Mouse (Mus musculus) spleen, embryonic (tissue): ENCODE measurements around the gene P2ry6.

Experiments used
- CTCF ChIA-PET: fragments of 350-600 bp; sonication (Branson Sonifier 250); formaldehyde crosslinking; loops from one replicate; lab custom pipeline; 2022; lab: Charles Lee

P2ry6 gene

DNA sequence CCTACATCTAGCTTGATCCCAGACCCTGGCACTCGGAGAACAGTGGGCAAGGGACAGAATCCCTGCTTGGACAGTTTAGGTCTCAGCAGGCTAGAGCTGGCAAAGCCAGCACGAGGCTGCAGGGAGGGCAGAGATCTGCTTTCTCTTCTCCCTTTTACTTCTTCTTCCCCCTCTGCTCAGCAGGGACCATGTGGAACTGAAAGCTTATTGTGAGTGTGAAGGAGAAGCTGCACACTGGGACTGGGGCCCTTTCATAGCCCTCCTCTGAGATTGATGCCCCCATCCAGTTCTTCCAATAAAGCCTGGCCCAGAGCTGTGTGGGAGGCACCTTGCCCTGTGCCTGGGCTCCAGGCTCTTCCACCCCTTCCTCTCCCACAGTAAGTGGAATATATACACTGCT is 30.1 kb downstream of the P2ry6 start:
- CTCF ChIA-PET = no interaction called here

DNA sequence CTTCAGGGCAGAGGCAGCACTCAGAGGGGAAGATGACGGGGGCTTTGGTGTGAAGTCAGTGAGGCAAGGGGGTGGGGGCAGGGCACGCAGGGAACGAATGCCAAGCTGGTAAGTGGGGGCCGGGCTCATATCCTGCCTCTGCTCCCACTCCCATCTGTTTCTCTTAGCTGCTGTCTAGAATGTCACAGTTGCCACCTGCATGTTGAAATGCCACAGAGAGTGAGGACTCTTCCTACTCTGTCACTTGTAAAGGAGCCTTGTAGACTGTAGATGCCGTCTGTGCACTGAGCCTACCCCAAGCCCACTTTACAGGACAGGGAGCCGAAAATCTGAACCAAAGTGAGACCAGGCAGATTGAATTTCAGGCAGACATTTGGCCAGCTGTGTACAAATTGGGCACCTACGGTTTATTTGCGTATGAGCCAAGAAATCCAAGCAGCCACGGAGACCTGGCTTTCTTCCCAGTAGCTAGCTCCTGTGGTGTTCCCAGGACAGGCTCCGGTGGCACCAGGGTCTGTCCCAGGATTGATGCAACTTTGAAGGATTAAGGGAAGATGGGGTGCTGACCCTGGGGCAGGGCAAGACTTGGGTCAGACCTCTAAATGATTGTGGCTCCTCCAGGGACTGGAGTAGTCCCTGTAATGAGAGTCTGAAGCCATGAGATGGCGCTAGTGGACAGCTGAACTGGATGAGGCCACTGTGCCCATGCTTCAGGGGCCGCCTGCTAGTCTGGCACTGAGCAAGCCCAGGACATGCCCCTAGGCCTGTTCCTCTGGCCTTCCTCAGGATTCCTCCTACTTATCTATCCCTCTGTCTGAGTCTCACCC is 31.4 kb downstream of the P2ry6 start:
- CTCF ChIA-PET = no interaction called here

DNA sequence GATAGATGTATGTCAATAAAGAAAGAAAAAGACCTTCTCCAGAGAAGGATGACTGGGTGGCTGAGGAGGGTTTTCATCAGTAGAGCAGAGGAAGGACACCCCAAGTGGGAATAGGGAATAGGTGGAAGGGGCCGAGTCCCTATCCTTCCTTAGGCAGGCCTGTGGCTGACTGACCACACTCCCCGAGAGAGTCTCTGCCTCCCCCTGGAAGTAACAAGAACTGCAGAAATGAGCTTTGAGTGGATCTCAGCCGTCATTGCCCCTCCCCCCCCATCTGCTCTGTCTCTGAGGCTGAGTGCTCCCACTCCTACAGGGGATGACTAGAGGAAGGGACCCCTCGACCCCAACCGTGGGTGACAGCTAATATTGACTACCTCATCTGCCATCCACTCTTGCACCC is 33.3 kb downstream of the P2ry6 start:
- CTCF ChIA-PET = interaction anchor here (0.6 kb wide), 1 partner anchor 152 kb away, joined by 12 read pairs; the partner anchor contains the start of gene Fchsd2

DNA sequence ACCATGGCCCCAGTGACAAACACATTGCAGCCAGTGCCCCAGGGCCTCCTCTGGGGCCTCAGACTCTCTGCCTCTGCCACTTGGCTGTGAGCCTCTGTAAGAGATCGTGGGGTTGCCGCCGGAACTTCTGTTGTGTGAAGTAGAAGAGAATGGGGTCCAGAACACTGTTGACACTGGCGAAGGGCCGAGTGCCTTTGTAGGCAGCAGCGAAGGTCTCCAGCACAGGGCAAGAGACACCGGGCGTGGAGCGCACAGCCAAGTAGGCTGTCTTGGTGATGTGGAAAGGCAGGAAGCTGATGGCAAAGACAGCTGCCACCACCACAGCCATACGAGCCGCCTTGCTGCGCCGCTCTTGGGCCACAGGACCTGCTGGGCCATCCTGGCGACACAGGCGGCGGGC is 36.3 kb downstream of the P2ry6 start:
- CTCF ChIA-PET = no interaction called here

DNA sequence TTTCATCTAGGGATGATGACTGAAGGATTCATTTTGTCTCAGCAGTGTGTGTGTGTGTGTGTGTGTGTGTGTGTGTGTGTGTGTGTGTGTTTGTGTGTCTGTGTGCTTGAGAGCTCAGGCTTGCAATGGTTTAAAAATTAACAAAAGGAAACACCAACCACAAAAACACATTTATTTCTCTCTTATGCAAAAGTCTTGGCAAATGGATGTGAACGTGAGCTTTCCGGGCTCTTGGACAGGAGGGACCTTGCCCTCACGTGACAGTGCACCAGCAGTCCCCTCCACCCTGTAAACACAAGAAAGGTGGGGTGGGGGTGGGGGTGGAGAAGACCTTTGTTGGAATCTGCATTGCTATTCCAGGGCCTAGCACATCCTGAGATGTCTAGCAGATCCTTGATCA is 37.0 kb downstream of the P2ry6 start:
- CTCF ChIA-PET = no interaction called here

DNA sequence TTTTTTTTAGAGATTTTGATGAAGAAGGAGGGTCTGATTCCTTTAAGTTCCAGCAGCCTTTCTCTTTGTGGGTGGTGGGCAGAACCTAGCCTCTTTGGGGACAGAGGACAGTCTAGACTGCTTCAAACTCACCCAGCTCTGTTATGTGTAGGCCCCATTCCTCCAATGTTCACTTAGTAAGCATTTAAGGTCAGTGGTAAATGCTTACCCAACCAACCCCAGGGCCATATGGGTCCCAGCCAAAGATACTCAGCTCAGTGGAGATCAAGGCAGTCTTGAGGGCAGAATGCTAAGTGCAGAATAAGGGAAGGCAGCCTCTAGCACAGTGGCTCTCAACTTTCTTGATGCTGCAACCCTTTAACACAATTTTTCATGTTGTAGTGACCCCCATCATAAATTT is 40.9 kb downstream of the P2ry6 start:
- CTCF ChIA-PET = no interaction called here

DNA sequence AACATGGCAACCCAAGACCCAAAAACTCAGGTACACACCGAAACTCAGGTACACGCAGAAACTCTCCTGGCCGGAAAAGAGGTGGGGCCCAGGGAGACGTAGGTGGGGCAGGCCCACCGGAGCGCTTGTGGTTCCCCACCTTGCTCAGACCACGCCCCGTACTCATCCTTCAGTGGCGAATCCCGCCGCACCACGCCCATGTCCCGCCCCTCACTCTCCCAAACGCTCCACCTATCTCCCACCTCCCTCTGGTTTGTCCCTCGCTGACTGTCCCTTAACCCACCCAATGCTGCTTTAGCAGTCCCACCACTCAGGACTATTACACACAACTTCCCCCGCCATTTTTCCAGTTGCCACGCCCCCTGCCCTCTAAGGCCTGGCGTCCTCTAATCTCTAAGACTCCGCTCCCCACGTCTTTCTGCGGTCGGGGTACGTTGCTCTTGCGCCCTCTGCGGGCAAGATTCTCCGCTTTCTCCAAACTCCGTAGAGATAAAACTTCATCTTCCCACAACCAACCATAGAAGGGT is 41.9 kb downstream of the P2ry6 start:
- CTCF ChIA-PET = no interaction called here

DNA sequence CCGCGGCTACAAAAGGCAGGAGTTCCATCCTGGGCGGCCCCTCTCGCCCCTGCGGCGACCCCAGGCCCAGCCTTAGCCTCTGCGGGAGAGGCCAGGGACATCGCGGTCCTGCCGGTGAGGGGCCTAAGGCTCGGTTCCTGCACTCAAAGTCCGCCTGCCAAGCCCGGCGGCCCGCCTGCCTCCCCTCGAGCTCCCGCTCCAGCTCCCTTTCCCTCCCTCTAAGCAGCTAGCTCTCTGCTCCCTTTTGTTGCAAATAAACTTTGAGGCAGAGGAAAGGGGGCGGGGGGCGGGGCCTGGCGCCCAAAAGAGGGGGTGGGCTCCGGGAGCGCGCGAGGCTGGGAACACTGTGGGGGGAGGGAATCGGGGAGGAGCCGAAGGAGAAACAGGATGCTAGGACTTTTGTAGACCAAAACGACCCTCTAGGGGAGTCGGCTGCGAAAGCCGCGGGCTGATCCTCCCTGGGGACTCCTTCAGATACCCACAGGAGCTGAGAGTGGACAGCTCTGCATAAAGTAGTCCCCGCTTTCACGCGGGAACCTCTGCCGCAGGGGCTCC is 42.4 kb downstream of the P2ry6 start, which contains the start of gene Arhgef17:
Gene Arhgef17 (minus strand): TSS at position 182 of the 555 bp plus-strand sequence.
- CTCF ChIA-PET = interaction anchor here (0.6 kb wide), 1 partner anchor 350 kb away, joined by 5 read pairs; no protein-coding TSS in a partner anchor

DNA sequence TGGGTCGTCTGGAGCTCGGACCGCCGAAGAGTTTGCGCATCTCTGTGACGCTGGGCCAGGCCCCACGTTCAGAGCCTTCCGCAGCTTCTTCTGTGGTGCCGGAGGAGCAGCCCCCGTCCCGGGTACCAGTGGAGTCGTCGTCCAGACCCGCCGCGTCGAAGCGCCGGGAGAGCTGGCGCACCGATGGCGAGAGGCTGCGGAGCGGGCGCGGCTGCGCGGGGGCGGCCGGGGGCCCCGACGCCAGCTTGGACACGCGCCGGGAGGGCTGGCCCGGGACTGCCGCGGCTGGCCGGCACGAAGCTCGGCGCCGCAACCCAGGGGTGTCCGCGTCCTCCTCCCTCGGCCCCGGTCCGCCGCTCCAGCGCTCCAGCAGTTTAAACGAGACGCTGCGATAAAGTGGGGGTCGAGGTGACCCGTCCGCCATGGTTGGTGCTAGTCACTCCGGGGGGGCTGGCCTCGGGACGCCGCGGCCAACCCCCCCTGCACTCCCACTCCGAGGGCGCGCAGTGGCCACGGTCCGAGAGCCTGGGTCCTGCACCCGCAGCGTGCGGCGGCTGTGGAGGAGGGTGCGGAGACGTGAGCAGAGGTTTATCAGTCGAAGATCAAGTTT is 43.0 kb downstream of the P2ry6 start:
- CTCF ChIA-PET = interaction anchor here (0.5 to 0.6 kb wide), 4 partner anchors 76 to 350 kb away, joined by 3 to 5 read pairs (median 4); no protein-coding TSS in a partner anchor

DNA sequence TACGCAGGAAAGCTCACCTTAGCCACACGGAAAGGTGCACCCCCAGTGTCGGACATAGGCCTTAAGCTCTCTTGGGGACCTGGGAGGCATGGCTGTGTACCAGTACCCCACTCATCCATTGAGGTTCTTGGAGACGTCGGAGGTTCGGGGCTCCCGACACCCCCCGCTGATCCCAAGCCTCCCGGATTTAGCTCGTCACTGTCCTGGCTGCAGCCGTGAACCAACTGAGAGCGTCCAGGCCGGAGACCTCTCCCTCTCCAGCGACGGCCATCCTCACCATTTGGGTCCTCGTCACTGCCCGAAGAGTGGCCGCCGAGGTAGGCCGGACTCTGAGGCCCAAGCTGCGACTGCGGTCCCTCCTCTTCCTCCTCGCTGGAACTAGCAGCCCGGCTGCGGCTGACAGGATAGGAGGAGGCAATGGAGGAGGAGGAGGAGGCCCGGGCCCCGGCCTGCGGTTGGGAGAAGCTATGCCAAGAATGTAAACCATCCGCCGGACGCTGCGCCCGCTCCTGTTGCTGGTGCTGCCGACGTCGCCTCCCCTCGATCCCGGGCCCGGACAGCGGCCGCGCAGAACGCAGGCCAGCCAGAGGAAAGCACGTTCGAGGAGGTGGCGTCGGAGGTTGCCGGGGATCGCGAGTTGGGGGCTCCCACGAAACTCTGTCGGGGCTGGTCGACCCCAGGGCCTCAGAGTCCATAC is 43.7 kb downstream of the P2ry6 start:
- CTCF ChIA-PET = interaction anchor here (0.5 to 0.6 kb wide), 3 partner anchors 75 to 161 kb away, joined by 3 to 5 read pairs (median 4); no protein-coding TSS in a partner anchor

DNA sequence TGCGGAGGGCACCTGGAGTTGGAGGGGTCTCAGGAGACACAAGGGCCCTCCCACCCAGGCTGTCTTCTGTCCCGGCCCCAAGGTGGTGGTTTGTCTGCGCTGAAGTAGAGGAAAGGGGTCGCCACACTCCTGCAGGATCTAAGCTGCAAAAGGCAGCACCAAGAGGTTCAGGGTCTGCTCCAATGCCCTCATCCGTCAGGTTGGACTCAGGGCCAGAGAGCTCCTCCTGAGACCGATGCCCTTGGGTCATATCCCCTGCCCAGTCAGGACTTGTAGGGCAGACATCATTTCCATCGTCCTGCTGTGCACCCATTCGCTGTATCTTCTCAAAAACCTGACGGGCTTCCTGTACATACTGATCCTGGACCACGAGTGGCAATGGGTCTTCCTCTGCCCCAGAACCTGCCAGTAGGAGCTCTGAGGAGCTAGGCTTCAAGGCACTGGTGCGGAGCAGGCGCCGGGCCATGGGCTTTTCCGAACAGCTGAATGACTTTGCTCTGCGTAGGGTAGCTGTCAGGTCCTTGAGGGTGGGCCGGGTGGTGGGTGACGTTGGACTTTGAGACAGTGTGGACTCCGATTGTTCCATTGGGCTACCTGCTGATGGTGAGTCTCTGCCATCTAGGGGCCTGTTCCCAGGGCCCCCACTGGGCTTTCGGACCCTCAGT is 44.7 kb downstream of the P2ry6 start:
- CTCF ChIA-PET = no interaction called here

DNA sequence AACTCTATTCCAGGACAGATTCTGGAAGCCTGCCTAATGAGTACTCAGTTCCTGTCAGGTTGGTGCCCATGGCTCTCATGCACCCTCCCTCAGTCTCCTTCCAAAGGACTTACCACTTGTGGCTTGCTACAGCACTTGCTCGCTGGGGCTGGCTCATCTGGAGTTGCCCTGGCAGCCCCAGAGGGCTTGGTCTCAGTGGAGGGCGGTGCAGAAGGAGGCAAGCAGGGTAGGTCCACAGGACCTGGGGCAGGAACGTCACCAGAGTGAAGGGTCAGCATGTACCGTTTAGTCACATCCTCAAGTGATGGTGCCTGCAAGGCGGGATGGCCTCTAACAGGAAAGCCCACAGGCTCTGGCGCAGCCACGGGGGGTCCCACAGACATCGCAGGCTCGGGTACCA is 46.0 kb downstream of the P2ry6 start:
- CTCF ChIA-PET = no interaction called here

DNA sequence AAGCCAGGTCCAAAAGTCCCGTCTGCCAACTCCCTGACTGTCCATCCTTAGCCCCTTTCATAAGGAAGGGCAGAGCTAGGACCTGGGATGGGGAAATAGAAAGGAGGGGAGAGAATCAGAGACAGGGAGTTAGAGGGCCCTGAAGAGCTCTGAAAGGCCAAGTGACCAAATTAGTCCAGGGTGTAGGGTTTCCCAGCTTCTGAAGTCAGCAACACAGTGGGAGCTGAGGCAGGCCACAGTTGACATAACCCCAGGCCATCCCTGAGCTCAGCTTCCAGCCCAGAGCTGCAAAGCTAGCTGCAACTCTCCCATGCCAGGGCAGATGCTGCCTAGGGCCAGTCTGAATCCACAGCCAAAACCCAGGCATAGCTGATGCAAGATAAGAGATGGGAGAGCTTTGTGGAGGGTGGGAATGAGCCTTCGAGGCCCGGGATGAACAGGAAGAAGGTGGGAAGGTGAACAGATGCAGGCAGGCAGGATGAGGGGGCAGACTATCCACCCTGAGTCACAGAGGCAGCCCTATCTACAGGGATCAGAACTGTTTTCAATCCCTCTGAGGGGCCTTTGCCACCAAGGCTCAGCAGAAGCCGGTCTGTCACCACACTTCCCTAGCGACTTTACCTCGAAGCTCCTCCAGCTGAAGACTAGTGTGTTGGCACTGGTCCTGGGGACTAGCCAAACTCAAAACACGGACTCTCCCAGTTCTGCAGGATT is 47.0 kb downstream of the P2ry6 start:
- CTCF ChIA-PET = no interaction called here

DNA sequence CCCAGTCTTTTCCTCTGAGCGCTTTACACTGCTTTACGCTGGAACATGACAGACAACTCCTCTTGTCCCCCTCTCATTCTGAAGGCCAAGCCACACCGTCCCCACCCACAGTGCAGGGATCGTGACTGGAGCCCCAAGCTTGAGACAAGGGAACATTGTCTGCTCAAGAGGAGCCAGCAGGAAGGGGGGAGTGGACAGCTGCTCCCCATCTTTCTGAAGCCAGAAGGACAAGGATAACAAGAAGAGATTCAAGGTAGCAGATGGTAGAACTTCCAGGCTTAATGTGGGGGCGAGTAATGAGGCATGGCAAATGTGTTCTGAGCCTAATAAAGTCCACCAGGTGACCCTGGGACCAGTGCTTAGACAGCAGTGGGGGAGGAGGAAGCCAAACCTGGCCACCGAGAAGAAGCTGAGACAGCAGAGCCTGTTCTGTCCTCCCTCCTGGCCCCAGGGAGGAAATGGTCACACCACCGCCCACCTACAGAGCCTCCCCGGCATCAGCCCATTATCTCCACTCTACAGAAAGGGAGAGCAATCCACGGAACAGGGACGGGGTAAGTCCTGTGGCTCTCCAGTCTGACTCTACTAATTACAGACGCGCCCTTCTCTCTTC is 48.0 kb downstream of the P2ry6 start:
- CTCF ChIA-PET = no interaction called here

DNA sequence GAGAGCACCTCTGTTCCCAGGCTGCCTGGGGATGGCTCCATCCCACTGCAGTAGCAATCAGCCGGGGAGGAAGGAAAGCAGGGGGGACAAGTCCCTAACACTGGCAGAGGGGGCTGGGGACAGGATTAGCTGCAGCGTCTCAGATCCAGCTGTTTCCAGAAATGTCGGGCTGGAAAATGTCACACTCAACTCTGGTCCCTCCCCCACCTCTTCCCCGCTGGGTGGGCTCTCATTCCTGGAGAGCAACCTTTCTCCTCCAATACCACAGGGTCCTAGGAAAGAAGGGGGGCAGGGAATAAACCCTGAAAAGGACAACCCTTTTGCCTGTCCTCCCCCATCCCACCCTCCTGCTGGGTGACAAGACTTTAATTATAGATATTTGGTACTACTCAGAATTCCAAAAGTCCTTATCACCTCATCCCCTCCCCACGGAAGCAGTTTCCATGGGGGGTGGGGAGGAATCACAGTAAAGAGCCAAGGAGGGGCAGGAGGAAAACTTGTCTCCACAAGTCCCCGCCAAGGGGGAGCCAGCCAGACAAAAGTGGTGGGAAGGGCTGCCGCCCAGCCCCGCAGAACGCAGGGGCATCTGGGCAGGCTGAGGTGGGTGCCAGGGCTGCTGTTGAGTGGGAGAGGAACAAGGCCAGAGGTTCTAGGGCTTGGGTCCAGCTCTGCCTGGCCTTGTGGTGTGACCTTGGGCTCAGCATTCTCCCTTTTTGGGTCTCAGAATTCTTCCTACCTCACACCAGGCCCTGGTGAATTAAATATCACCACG is 49.6 kb downstream of the P2ry6 start:
- CTCF ChIA-PET = interaction anchor here (0.6 kb wide), 1 partner anchor 24 kb away, joined by 12 read pairs; no protein-coding TSS in a partner anchor

DNA sequence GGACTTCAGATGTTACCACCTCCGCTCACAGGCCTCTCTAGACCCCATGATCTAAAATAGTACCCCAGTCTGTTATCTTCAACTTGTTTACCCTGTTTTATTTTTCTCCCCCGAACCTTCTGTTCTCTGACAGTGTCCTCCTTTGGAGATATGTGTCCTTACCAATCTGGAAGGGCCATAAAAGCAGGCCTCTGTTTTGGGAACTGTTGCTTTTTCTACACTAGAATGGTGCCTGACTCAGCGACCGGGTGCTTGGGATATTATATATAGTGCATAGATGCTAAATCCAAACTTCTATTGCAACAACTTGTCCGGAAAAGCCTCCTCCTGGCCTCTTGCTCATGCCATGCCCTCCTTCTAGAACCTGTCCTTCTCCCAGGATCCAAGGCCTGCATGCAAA is 50.2 kb downstream of the P2ry6 start:
- CTCF ChIA-PET = no interaction called here

DNA sequence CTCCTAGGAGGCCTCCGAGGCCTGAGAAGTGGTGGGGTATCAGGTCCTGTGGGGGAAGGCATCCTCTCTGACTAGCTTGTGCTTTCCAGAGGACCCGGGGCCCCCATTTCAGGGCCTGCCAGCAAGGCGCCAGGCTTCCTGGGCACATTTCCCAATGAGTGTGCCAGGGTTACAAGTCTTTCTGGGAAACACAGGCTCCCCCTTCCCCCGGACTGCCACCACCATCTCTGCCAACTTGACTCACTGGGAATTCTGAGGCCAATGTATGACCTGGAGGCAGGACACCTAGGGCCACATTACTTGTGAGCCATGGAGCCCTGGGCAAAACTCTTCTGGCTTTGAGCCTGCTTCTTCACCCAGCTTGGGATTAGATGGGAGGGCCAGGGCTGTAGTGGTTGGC is 51.5 kb downstream of the P2ry6 start:
- CTCF ChIA-PET = no interaction called here

DNA sequence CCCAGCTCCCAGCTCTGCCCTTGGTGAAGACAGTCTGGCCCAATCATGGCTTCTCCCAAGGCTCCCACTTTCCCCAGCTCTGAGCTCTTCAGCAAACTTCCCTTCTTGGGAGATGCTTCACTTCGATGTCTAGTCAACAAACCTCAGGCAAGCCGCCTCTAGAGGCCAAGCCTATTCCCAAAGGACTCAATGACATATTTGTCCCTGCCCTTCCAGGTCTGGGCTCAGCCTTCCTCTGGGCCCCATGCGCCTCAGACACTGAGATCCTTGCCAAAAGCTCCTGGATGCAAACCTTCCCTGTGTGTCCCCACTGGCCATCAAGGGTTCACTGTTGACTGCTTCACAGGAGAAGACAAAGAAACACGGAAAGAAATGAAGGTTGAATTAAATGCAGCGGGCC is 53.2 kb downstream of the P2ry6 start:
- CTCF ChIA-PET = no interaction called here

DNA sequence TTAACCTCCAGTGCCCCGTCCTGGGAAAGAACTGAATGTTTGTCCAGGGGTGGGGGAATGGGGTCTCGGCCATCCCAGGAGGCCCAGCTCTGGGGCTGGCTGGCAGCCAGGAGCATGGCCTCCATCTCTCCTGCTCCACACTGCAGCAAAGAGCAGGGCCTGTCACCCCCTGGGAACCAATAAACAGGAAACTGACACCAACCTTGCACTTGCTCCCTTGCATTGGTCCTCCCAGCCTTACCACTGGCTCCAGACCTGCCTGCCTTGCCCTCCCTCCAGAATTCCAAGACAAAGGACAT is 54.7 kb downstream of the P2ry6 start:
- CTCF ChIA-PET = no interaction called here
